Mouse (Mus musculus): ENCODE measurements around the gene Adam19. TPM values are rescaled to one million over a fixed set of nuclear protein-coding genes. Genes with fewer than 3 reads are reported as not detected.
A peak's percentile ranks its signal among the peaks of the same experiment; 100 is the strongest.

Adam19 gene
- total RNA-seq, 2 experiments from 2014 or later = 15.5 to 25.3 TPM

DNA sequence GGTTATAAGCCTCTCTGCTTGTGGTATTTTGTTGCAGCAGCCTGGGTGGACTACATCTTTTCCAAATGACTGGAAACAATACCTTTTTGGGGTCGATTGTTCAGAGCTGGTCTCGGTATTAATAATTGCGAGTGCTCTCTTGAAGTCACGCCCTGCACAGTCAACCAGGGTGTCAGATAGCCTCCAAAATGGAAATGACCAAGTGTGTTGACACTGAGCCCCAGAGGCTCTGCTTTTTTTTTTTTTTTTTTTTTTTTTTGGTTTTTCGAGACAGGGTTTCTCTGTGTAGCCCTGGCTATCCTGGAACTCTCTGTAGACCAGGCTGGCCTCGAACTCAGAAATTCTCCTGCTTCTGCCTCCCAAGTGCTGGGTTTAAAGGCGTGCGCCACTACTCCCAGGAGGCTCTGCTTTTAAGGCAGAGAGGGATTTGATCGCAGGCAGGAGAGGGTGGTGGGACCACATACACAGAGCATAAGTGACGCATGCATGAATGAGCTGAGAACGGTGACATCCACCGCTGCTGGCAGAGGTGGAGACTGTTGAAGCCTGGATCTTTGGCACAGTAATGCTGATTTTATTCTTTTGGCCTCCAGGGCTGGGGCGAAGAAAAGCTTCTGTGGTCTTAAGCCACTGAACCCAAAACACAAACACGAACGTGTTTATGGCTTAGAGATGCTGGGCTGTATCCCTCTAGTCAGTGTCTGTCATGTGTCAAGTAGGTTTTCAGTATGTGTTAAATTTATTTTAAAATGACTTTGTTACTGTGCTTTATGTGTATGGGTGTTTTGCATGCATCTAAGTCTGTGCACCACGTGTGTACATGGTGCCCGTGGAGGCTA is 18.3 kb downstream of the Adam19 start:
- no peak for DNase-seq

DNA sequence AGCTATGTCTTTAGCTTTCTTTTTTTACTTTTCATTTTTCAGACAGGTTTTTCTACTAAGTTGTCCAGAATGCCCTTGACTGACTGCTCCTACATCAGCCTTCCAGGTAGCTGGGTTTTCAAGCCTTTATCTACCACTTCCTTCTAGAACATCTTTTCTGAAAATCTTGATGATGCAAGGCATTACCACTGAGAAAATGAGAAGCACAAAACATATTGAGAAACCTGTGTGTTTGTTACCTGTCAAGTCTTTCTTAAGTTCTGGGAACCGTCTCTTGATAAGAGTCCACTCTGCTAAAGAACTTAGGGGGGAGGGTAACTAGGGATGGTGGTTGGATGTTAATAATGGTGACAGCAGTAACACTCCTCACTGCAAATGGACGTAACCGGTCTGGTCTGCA is 19.7 kb downstream of the Adam19 start:
- DNase-seq = no peak

DNA sequence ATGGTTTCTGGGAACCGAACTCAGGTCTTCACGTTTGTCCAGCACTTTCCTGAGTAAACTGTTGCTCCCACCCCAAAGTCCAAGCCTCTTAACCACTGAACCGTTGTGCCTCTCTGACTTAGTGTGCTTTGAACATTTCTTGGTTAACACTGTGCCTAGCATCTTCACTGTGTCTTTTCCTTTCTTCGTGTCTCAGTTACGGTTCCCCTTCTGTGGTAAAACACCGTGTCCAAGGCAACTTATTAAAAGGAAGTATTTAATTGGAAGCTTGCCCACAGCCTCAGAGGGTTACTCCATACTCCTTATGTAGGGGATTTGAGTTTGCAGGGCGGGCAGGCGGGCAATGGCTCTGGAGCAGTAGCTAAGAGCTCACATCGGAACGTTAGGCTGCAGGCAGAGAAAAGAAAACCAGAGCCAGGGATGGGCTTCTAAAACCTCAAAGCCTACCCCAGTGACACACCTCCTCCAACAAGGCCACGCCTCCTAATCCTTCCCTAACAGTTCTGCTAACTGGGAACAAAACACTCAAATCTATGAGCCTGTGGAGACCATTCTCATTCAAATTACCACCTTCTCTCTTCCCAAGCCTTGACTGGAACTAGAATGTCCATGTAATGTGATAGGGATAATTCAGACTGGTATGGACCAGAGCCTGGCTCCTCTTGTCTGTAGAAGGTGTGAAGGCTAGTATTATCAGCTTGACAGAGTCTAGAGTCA is 20.8 kb downstream of the Adam19 start:
- no peak for DNase-seq

DNA sequence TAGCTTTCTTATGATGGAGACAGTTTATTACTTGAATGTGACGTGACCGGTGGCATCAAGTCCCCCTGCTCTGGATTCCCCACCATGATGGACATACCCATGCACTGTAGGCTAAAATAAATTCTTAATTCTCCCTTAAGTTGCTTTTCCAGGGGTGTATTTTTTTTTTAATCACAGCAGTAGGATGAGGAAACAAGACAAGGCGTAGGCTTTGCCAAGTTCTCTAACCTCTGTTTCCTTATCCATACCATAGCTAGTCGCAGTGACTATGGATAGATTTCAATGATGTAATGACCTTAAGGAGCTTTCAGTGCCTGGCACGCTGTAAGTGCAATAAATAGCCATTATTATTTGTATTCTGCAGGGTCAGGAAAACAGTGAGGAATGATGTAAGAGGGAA is 21.5 kb downstream of the Adam19 start:
- no peak for DNase-seq

DNA sequence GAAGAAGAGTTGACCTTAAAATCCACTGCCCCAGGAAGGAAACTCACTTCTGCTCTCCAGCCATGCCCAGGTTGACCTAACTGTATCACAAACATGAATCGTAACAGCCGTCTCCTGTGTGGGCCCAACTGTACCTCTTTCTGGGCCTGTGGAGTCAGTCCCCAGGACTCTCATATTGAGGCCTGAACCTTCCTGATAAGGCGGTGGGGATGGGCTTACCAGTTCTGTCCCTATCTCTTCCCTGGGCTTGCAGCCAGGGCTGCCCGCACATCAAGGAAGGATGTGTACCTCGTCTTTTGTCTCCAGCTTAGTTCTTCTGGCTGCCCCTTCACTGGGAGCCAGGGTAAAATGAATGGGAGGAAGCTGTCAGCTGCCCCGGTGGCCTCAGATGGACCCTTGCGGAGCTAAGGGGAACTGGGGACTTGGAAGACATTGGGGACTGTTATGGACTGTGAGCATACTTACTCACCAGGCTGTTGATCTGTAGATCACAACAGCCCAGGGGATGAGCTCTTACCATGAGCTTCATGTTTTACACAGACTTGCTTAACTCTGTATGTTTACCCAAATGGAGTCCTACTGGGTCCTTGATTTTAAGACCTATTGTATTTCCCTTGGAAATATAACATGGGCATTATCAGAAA is 22.1 kb downstream of the Adam19 start:
- peak; percentile 38 for DNase-seq

DNA sequence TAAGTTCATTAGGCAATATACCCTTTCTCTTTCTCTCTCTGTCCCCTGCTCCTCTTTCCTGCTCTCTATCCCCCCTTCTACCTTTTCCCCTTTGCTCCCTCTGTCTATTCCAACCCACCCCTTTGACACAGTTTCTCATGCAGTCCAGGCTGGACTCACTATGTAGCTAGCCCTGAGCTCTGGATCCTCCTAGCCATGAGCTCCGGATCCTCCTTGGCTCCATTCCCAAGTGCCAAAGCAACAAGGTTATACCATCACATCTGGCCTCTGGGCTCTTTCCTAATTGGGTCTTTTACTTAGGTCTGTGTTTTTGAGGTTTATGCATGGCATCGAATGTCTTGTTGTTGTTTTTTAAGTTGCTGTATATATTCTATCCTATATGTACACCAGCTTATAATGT is 25.3 kb downstream of the Adam19 start:
- no peak for DNase-seq

DNA sequence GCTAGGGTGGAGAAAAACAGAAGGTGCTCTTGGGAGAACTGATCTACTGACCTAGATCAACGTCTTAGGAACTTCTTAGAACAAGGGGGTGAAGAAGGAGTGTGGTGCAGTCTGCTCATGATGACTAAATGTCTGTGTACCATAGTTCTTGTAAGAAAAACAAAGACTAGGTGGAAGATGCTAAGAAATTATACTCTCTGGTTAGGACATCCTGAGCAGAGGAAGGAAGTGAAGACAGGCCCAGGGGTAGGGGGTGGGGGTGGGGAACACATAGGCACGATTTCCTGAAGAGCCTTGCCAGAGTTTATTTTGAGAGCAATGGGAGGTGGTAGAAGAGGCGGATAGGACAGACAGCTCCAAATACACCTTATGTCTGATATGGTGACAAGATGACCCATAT is 27.6 kb downstream of the Adam19 start:
- no peak for DNase-seq

DNA sequence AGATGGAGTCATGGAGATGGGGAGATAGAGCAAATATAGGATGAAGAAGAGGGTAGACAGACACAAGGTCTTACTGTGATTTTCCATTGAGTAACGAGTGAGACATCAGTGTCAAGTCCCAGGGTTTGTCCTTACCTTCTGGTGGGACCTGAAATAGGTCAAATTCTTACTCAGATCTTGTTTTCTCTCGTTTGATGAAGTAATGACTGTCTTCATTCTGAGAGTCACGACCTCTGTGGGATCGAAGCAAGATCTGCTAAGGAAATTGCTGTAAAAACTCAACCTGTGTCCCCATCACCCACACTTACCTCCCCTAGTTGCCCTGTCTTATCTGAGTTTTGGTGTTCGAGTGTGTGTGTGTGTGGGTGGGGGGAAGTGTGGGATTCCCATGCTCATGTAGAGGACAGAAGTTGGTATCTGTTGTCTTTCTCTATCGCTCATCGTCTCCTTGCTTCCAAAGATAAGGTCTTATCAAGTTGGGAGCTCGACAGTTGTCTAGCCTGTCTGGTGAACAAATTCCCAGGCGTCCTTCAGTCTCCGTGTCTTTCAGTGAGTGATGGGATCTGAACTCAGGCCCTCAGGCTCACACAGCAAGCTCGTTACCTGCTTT is 28.1 kb downstream of the Adam19 start:
- no peak for DNase-seq

DNA sequence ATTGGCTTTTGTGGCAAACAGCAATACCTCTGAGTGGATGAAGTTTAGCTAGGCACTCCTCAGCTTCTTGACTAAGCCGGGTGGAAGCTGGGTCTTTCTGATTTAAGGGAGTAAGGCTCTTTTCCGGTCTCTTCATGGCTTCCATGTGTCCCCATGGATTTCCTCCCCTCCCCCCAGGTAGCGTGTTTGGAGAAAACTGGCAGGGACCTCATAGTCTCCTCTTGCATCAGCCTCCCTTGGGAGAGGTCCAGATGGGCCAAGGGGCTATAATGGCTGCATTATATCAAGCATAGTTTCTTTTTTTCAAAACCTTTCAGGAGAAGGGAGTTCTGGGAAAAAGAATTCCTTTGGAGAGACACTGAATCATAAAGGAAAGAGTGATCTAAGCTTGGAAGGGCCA is 28.8 kb downstream of the Adam19 start:
- peak; percentile 82 for DNase-seq

DNA sequence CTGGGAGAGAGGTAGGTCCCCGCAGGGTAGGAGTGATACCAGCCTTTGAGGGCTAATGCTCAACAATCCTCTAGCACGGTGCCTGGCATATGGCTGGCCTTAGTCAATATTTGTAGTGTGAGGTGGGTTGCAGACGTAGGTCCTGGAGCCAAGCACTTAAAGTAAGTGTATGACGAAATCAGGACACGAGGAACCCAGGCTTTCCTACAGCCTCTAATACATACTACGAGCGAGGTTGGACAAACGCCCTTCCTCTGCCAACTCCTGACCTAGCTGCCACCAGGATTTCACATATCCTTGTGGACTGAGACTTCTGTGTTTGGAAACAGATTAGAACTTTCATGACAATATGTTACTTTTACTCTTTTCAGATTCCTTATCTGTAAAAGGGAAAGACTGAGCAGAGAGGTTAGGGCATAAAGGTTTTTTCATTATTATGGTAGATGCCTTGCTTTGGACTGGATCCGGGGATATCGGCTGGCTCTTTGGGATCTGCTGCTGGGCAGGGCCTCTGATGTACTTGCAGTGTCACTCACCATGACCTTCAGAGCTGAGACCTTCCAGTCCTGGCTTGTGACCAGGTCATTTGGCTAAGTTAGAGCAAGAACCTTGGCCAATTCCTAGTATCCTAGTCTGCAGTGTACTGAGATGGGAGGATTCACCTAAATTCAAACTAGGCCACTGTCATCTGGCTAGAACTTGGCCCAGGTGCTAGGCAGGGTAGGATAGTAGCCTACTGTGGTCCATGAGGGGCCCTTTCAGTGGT is 29.8 kb downstream of the Adam19 start:
- peak; percentile 75 for DNase-seq

DNA sequence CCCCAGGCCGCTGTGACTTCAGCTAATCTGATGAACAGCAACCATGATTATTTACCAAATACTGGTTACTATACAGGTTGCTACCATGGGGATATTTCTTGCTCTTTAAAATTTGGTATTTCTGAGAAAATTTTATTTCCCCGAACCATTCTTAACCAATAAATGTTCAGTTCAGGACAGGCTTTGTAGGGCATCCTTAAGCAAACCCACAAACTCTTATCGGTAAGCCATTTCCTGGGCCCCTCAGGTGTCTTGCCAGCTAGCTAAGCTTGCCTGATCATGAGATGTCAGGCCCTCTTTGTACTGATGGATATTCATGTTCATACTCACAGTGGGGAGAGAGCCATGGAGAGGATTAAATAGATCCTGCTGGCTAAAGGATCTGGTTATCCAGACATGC is 30.7 kb downstream of the Adam19 start:
- no peak for DNase-seq

DNA sequence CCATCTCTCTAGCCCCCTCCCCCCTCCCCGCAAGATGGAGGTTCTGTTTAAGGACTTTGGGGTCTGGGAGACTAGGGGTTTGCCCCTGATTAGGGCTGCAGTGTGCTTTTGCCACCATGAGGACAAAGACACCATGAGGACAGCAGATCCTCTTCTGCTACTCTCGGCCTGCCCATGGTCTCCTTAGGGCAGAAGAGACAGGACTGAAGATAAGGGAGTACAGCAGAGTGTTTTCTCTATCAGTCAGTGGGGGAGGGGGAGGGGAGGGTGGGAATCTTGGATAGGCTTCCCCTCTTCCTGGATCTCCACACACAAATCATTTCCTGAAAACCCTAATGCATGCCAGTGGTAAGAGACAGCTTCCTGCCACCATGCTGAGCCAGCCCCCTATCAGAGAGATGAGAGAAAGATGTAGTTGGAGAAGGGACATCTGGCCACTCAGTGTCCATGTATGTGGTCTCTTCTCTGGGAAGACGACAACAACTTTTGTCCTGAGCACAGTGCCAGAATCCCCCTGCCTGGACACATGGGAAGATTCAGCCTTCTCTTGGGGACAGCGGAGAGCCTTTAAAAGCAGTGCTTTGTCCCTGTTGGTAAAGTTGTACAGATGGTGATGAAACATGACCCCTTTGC is 33.4 kb downstream of the Adam19 start:
- DNase-seq = no peak

DNA sequence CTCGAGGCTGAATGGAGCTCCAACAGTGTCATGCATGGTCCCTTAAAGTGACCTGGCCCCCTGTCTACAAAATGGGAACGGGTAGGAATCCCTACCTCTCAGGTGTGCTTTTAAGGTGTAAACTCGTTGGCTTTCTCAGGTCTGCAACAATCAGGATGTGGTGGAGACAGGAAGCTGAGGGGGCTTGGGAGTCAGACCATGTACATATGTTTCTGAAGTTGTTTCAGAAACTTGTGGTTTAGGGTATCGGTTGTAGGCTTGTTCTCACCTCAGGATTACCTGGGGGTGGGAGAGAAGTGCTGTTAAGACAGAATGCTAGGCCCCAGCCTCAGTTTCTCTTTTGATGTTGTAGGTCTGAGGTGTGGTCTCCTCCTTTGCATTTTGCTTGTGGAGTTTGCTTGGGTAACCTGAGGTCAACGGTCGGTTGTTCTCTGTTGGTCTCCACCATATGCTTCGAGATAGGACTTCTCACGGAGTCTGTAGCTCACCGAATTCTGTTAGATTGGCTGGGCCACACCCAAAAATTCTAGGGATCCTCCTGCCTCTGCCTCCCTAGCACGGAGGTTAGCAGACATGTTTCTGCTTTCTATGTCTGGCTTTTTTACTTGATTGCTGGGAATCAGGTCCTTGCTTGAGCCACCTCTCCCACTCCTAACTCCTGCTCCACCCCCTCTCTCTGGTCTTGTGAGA is 34.4 kb downstream of the Adam19 start:
- no peak for DNase-seq

DNA sequence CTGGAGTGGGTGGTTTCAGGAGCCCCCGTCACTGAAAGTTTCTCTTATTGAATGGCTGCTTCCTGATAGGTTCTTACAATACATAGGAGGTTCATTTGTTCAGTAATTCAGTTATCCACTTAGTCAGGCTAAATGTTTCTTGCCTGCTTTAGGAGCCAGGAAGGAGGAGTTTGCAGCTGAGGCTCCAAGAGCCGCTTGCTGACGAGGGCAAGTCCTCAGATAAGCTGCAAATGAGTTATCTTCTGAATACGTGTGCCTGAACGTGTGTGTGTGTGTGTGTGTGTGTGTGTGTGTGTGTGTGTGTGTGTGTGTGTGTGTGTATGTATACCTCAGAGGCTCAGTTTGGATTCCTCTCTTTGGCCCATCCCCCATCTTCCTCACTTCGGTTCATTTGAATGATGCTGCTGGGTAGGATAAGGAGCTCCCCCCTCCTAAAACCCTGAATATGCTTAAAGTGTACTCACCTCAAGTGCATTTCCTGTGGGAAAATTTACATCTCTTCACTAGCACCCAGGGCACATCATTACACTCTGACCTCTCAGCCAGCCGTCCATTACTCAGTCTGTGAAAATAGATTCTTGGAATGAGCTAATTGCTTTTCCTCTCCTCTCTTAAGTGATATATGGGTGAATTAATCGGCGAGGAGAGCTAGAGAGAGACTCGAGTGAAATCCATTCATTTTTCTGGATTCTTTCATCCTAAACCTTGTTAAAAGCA is 35.3 kb downstream of the Adam19 start:
- no peak for DNase-seq

DNA sequence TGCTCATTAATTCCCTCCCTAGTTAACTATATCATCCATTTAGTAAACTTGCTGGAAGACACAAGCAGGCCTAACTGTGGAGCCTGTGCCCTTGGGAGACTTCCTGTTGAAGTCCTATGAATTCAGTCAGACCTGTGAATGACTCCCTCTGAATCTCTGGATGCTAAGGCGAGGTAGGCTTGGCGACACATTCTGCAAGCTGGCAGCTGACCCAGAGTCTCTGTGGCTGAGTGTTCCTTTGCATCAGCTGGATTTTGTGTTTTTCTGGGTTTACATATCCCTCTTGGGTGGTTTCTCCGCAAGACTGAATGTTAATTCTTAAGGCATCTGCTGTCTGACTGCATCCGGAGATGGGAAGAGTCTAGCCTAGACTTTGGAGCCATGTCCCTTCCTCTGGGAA is 36.3 kb downstream of the Adam19 start:
- DNase-seq = no peak

DNA sequence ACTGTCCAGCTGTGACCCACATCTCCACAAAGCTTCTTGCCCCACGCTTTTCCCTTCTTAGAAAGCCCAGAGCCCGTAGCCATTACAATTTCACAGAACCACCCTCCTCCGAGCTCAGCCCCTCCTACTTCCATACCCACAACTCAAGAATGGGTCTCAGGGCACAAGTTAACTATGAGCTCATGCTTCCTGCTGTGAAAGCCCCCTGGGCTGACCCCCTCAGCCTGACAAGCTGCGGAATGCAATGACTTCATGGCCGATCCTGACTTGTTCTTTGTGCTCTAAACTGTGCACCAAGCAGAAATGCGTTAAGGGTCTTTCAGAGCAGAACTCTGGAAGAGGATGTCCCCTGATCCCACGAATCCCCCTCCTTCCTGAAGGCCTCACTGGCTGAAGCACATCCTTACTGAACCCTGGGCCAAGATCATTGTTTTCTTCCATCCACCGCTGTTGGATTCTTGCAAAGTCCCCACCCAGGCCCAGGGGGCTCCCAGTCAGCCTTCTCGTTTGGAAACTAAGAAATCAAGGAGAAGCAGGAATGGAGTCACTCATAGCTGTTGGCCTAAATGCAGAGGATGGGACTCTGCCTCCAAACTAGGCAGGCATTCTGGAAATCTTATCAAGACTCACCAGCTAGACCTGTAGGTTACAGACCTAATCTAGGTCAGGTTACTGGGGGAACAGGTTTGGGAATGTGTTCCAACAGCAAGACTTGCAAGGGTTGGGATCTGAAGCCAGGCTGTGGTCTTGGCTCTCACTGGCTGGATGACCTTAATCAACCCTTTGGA is 39.9 kb downstream of the Adam19 start:
- peak; percentile 45 for DNase-seq

DNA sequence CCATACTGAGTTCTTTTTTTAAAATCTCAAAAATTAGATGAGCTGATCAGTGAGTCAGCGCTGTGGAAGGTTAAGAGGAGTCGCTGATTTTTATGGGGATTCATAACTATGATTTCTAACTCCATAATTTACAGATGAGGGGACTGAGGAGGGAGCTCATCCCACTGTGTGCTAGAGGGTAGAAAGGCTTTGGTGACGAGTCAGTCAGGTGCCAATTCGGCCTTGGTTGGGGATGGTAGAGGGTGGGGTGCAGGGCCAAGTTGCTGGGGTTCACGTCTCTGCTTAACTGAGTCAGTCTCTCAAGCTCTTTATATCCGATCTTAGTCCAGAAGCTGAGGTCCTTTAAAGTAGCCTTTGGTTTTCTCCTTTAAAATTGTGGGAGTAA is 40.5 kb downstream of the Adam19 start:
- DNase-seq = no peak

DNA sequence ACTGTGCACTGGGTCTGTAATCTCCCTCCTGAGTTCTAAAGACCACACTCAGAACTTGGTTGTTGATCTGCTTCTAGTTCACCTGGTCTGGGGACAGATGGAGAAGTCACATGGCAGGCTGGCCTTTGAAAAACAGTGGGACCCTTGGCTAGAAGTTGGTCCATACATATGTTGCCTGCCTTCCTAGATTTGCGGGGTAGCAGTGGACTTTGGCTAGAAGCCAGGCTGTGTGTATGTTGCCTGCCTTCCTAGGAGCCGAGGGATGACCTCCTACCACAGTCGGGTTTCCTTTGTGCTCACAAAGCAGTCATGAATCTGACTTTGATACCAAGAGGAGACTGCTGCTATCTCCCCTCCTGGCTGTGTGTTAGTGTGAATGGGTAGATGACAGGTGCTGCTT is 41.3 kb downstream of the Adam19 start:
- DNase-seq = no peak

DNA sequence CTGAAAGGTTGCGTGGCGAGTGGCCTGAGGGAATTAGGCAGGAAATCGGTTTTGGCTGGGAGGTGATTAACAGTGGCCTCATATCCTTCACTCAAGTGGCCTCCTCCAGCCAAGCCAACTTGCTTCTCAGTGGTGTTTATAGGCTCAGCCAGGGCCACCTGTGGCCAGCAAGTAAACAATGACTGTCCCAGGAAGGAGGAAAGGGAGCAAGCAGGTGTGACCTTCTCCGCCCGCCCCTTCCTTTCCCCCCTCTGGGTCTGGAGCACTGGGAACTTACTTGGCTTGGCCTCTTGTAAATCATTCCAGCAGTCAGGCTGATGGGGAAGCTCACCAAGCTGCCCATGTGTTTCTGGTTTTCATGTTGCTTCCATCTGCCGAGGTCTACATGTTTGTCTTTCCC is 46.3 kb downstream of the Adam19 start:
- no peak for DNase-seq

DNA sequence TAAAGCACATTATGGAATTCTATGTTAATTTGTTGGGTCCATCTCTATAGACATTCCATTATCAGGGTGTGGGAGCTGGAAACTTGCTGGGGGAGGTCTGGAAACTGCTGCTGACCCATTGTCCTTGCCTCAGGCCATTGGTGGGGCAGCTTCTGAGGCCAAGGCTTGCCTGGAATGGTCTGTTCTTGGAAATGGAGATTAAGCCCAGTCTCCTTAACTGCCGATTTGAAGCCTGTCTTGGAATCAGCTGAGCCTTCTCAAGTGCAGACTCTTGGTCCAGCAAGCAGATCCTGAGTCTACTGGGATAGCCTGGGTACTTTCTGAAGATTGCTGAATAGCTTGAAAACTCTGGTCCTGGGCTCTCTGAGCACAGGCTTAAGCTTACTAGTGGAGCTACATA is 51.3 kb downstream of the Adam19 start:
- DNase-seq = no peak

All from adrenal gland, postnatal 10 days (tissue).